Mouse (Mus musculus): ENCODE measurements around the gene Rgl2. TPM values are rescaled to one million over a fixed set of nuclear protein-coding genes. Genes with fewer than 3 reads are reported as not detected.
"Not testable (repeated sequence)": the region's sequence is repeated elsewhere in the genome, so short reads cannot be mapped to it uniquely, and the experiment has no call there.

The Rgl2 gene
- polyA plus RNA-seq, 1 experiment from 2014 or later, result 51.3 TPM

DNA sequence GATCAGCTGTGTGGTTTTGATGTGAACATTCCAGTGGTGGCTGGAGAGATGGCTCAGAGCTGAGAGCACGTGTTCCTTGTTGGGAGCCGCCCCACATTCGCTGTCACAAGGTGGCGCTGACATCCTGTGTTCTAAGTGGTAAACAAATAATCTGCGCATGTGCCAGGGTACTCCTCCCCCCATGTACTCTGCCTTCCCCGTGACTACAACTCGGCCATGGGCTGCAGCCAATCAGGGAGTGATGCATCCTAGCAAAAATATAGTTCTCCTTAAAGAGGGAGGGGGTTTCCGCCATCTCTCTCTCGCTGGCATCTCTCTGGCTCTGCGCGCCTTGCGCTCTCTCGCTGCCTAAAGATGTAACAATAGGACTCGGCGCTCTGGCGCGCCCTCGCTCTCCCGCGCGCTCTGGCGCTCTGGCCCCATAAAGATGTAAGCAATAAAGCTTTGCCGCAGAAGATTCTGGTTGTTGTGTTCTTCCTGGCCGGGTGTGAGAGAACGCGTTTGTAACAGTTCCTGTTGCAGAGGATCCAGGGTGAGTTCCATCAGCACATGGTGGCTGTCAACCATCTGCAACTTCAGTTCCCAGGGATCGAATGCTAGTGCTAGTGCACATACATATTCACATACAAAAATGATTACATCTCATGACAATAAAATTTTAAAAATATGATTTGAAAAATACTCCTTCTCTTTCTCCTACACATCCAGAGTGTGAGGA lies 52.0 kb downstream of the Rgl2 start:
- under 1% methylated on average over 27 of the region's 27 CpGs for WGBS
- not testable (repeated sequence) for H3K27me3 ChIP-seq (ENCODE audit: control insufficient read depth, insufficient read depth, low read length); H3K36me3 ChIP-seq (ENCODE audit: control insufficient read depth, insufficient read depth, low read length); H3K4me1 ChIP-seq (ENCODE audit: control insufficient read depth, insufficient read depth, low read length); H3K9me3 ChIP-seq (ENCODE audit: control insufficient read depth, low read length)
- Histone ChIP-seq H3K9ac (replicated peaks; ENCODE audit: low read depth, low read length) (peak overlapping the region; percentile 47; the same call in 1 of the 2 replicates), H3K4me2 (ENCODE audit: low read depth, low read length) (peak overlapping the region; percentile 43), H3K4me3 (ENCODE audit: low read depth, low read length) (peak overlapping the region; percentile 38), H3K27ac (ENCODE audit: low read depth, low read length) (peak overlapping the region; percentile 88)
- ATAC-seq (ENCODE audit: low read depth), result peak; percentile 96

DNA sequence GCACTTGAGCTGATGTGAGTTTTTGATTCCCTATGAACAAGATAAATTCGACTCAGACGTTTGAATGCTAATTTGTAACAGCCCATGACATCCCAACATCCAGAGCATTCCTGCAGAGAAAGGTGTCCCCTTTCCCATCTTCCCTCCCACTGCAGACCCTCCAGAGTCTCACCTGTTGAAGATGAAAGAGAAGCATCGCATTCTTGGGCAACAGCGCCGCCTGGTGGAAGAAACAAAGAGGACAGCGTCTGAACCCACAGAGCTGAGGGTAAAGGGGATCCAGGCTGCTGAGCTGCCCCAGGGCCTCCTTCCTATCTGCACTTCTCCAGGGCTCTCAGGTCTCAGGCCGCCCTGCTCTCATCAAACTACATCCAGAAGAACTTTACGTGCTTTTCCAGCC lies 52.8 kb downstream of the Rgl2 start:
- not testable (repeated sequence) for ATAC-seq (ENCODE audit: low read depth); H3K27me3 ChIP-seq (ENCODE audit: control insufficient read depth, insufficient read depth, low read length); H3K9me3 ChIP-seq (ENCODE audit: control insufficient read depth, low read length); H3K4me1 ChIP-seq (ENCODE audit: control insufficient read depth, insufficient read depth, low read length); H3K27ac ChIP-seq (ENCODE audit: low read depth, low read length); H3K9ac ChIP-seq (replicated peaks; ENCODE audit: low read depth, low read length); H3K36me3 ChIP-seq (ENCODE audit: control insufficient read depth, insufficient read depth, low read length)
- 0 out of 2 replicates have a peak overlapping the region, but pooled peaks have one; percentile 38 for H3K4me3 ChIP-seq (ENCODE audit: low read depth, low read length)
- peak overlapping the region; percentile 43 for H3K4me2 ChIP-seq (ENCODE audit: low read depth, low read length)
- WGBS, result 11% methylated on average over 8 of the region's 8 CpGs

Small RNAs within 50 kb of the gene (microRNA-seq; reads per million reads assigned to microRNA genes)
- gene Gm27740, result not detected

Other genes with a start within 250 kb of the Rgl2 start
- gene Hnrnpm, start 242.7 kb upstream of the Rgl2 start, polyA plus RNA-seq (2014; fragmentation: Nextera tagmentation; extraction: Ambion mirVana), result 172 and 220 TPM in 2 replicates
- 69.1 and 73.5 TPM in 2 replicates for gene March2, start 210.9 kb upstream of the Rgl2 start, polyA plus RNA-seq (2014; fragmentation: Nextera tagmentation; extraction: Ambion mirVana)
- 449 and 532 TPM in 2 replicates for gene Rab11b, start 169.0 kb upstream of the Rgl2 start, polyA plus RNA-seq (2014; fragmentation: Nextera tagmentation; extraction: Ambion mirVana)
- 9.7 and 20.6 TPM in 2 replicates for gene Angptl4, start 147.7 kb upstream of the Rgl2 start, polyA plus RNA-seq (2014; fragmentation: Nextera tagmentation; extraction: Ambion mirVana)
- 40.1 and 42.1 TPM in 2 replicates for gene Kank3, start 119.0 kb upstream of the Rgl2 start, polyA plus RNA-seq (2014; fragmentation: Nextera tagmentation; extraction: Ambion mirVana)
- 550 and 584 TPM in 2 replicates for gene Rps28, start 105.0 kb upstream of the Rgl2 start, polyA plus RNA-seq (2014; fragmentation: Nextera tagmentation; extraction: Ambion mirVana)
- gene Ndufa7, start 105.0 kb upstream of the Rgl2 start, polyA plus RNA-seq (2014; fragmentation: Nextera tagmentation; extraction: Ambion mirVana), result 529 and 591 TPM in 2 replicates
- gene Cd320, start 86.5 kb upstream of the Rgl2 start, polyA plus RNA-seq (2014; fragmentation: Nextera tagmentation; extraction: Ambion mirVana), result 52.1 and 54.1 TPM in 2 replicates
- gene Gm7029, start 55.7 kb upstream of the Rgl2 start, polyA plus RNA-seq (2014; fragmentation: Nextera tagmentation; extraction: Ambion mirVana), result not detected in 2 replicates
- gene Kifc1, start 38.9 kb upstream of the Rgl2 start, polyA plus RNA-seq (2014; fragmentation: Nextera tagmentation; extraction: Ambion mirVana), result 1.1 and 1.6 TPM in 2 replicates
- 0.70 and 0.79 TPM in 2 replicates for gene Platr17, start 24.4 kb upstream of the Rgl2 start, polyA plus RNA-seq (2014; fragmentation: Nextera tagmentation; extraction: Ambion mirVana)
- 46.0 and 54.1 TPM in 2 replicates for gene Daxx, start 20.1 kb upstream of the Rgl2 start, polyA plus RNA-seq (2014; fragmentation: Nextera tagmentation; extraction: Ambion mirVana)
- gene Tapbp, start 13.6 kb upstream of the Rgl2 start, polyA plus RNA-seq (2014; fragmentation: Nextera tagmentation; extraction: Ambion mirVana), result 35.7 and 36.2 TPM in 2 replicates
- 6.5 and 8.9 TPM in 2 replicates for gene Zbtb22, start 13.6 kb upstream of the Rgl2 start, polyA plus RNA-seq (2014; fragmentation: Nextera tagmentation; extraction: Ambion mirVana)
- 168 TPM in 2 replicates for gene Pfdn6, start 10.8 kb downstream of the Rgl2 start, polyA plus RNA-seq (2014; fragmentation: Nextera tagmentation; extraction: Ambion mirVana)
- gene Wdr46, start 11.1 kb downstream of the Rgl2 start, polyA plus RNA-seq (2014; fragmentation: Nextera tagmentation; extraction: Ambion mirVana), result 18.9 TPM in 2 replicates
- 6.2 and 8.9 TPM in 2 replicates for gene B3galt4, start 21.9 kb downstream of the Rgl2 start, polyA plus RNA-seq (2014; fragmentation: Nextera tagmentation; extraction: Ambion mirVana)
- gene Vps52, start 26.3 kb downstream of the Rgl2 start, polyA plus RNA-seq (2014; fragmentation: Nextera tagmentation; extraction: Ambion mirVana), result 57.9 and 59.9 TPM in 2 replicates
- gene Rps18, start 26.5 kb downstream of the Rgl2 start, polyA plus RNA-seq (2014; fragmentation: Nextera tagmentation; extraction: Ambion mirVana), result 825 and 874 TPM in 2 replicates
- gene H2-K1, start 70.8 kb downstream of the Rgl2 start, polyA plus RNA-seq (2014; fragmentation: Nextera tagmentation; extraction: Ambion mirVana), result 8.6 and 10.9 TPM in 2 replicates
- gene Ring1, start 95.1 kb downstream of the Rgl2 start, polyA plus RNA-seq (2014; fragmentation: Nextera tagmentation; extraction: Ambion mirVana), result 5.6 and 7.3 TPM in 2 replicates
- gene H2-Ke6, start 98.5 kb downstream of the Rgl2 start, polyA plus RNA-seq (2014; fragmentation: Nextera tagmentation; extraction: Ambion mirVana), result 70.1 and 72.1 TPM in 2 replicates
- gene Slc39a7, start 102.1 kb downstream of the Rgl2 start, polyA plus RNA-seq (2014; fragmentation: Nextera tagmentation; extraction: Ambion mirVana), result 77.9 and 90.8 TPM in 2 replicates
- gene Rxrb, start 102.3 kb downstream of the Rgl2 start, polyA plus RNA-seq (2014; fragmentation: Nextera tagmentation; extraction: Ambion mirVana), result 29.1 and 30.8 TPM in 2 replicates
- gene Col11a2, start 109.9 kb downstream of the Rgl2 start, polyA plus RNA-seq (2014; fragmentation: Nextera tagmentation; extraction: Ambion mirVana), result 3.6 and 4.5 TPM in 2 replicates
- not detected in 2 replicates for gene H2-Oa, start 162.8 kb downstream of the Rgl2 start, polyA plus RNA-seq (2014; fragmentation: Nextera tagmentation; extraction: Ambion mirVana)
- 19.1 and 20.7 TPM in 2 replicates for gene H2-DMa, start 190.0 kb downstream of the Rgl2 start, polyA plus RNA-seq (2014; fragmentation: Nextera tagmentation; extraction: Ambion mirVana)
- gene Brd2, start 193.1 kb downstream of the Rgl2 start, polyA plus RNA-seq (2014; fragmentation: Nextera tagmentation; extraction: Ambion mirVana), result 109 and 160 TPM in 2 replicates
- gene H2-DMb2, start 213.8 kb downstream of the Rgl2 start, polyA plus RNA-seq (2014; fragmentation: Nextera tagmentation; extraction: Ambion mirVana), result 0.16 and 0.18 TPM in 2 replicates
- 0.33 and 0.43 TPM in 2 replicates for gene H2-DMb1, start 223.5 kb downstream of the Rgl2 start, polyA plus RNA-seq (2014; fragmentation: Nextera tagmentation; extraction: Ambion mirVana)